Mouse (Mus musculus) retina, postnatal 1 day (tissue): ENCODE results near the gene Krtap4-7.
"Not testable (repeated sequence)": the region's sequence is repeated elsewhere in the genome, so short reads cannot be mapped to it uniquely, and the experiment has no call there.

Experiments used
- DNase-seq: peaks from one replicate; pipeline ENCODE4 v3.0.0-alpha.2; 2012

The Krtap4-7 gene

GRCm38 (mm10) chr11:99643635-99644139 is at the start of gene Krtap4-7:
TSS of gene Krtap4-7 (minus strand) at chr11:99644089.
- not testable (repeated sequence) for DNase-seq

GRCm38 (mm10) chr11:99690463-99690862 is 46.6 kb upstream of the Krtap4-7 start, which contains the start of gene Gm14190:
TSS of gene Gm14190 (minus strand) at chr11:99690740.
- no peak for DNase-seq

DNA sequence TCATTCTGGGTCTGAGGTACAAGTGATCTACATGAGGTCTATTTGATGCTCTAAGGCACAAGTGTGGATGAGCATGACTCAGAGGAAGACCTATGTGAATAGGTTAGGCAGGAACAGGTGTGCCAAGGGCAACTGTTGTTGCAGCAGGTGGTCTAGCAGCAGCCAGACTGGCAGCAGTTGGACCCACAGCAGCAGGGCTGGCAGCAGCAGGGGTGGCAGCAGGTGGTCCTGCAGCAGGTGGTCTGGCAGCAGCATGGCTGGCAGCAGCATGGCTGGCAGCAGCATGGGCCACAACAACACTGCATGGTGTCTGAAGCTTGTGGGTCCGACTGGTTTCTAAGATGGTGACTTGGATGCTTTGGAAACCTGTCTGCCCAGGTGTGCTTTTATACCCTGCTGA is 41.3 kb upstream of the Krtap4-7 start:
- not testable (repeated sequence) for DNase-seq

GRCm38 (mm10) chr11:99683481-99683880 is 39.6 kb upstream of the Krtap4-7 start:
- no peak for DNase-seq

- no peak for DNase-seq
These were observed 22.0 kb upstream of the Krtap4-7 start, which contains the start of gene Krtap4-6 for GRCm38 (mm10) chr11:99665860-99666259. TSS of gene Krtap4-6 (minus strand) at chr11:99665960.

DNA sequence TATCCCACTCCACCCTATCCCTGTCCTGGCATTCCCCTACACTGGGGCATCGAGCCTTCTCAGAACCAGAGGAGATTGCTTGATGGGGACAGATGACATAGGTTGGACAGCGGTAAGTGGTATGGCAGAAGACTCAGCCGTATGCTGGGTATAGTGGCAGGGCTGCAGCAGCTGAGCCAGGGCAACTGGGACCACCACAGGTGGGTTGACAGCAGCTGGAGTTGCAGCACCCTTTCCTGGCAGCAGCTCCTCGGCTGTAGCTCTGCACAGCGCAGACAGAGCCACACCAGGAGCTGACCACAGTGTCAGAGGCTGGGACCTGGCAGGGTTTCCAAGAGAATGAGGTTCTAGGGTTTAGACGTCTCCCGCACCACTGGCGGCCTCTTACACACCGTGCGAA is 18.9 kb upstream of the Krtap4-7 start:
- DNase-seq: no peak

DNA sequence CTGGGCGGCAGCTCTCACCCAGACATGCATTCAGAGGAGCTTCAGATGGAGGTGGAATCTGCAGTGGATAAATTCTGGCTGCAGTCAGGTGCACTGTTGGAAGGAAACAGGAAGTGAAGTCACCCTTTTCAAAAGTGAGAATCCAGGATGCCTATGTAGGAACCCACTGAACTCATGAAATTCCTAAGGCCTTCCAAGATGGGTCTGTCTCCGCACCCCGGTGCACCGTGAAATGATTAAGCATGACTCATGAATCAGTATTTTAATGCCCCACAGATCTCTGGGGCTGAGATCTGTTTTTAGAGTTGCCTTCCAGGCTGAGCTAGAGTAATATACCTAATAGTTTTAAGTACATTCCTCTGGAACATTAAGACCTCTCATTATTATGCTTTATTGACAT is 15.4 kb upstream of the Krtap4-7 start:
- no peak for DNase-seq

GRCm38 (mm10) chr11:99658467-99659010 is 14.7 kb upstream of the Krtap4-7 start, which contains the start of gene Gm11563:
TSS of gene Gm11563 (minus strand) at chr11:99658960.
- not testable (repeated sequence) for DNase-seq

DNA sequence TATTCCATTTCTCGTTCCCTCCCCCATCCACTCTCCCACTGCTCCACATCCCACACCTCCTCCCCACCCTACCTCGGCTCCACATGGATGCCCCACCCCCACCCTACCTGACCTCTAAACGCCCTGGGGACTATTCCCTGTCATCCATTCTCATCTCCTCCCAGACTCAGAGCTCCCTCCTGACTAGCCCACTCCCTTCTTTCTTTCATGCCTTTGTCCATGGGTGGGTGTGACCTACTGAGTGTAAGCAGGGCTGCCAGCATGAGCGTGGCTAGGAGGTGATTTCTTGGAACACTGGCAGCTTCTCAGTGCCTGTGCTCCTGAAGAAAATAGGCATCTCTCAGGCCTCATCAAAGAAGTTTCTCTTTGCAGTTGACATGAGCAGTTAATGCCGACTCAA is 13.2 kb upstream of the Krtap4-7 start:
- no peak for DNase-seq

- no peak for DNase-seq
These were observed 6.2 kb upstream of the Krtap4-7 start, which contains the start of gene Gm11555 for GRCm38 (mm10) chr11:99650136-99650535. TSS of gene Gm11555 (minus strand) at chr11:99650236.

- DNase-seq: no peak
These were observed 2.6 kb upstream of the Krtap4-7 start for GRCm38 (mm10) chr11:99646444-99646843.

DNA sequence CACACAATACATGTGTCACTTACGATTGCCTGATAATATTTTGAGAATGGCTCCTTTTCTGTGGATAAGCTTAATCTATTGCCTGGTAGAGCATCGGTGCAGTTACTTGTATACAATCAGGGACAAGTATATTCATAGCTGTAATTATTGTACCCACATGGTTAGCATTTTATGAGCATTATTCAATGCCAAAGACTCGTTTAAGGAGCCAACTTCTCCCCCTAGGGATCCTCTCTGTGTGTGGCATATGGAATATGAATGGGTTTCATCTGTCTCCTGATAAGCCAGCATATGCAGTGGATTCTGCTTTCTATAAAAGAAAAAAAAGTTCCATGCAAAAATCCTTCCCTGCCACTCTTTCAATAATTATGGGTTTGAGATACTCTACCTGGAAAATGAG is 462 bp upstream of the Krtap4-7 start:
- DNase-seq: no peak

DNA sequence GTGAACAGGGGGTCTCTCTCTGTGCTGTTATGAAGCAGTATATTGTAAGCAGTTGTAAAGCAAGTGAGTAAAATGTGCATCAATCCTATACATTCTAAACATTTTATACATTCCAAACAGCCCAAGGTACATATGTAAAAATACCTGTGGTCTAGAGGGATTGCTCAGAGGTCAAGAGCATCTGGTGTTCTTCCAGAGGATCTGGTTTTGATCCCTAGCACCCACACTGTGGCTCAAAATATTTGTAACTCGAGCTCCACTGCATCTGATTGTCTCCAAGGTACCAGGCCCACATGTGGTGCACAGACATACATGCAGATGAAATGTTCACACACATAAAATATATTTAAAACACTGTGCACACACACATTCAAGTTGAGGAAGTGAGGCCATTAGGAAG is 3.0 kb downstream of the Krtap4-7 start:
- no peak for DNase-seq

GRCm38 (mm10) chr11:99637086-99637485 is 6.8 kb downstream of the Krtap4-7 start:
- DNase-seq: no peak

- DNase-seq: no peak
These were observed 9.2 kb downstream of the Krtap4-7 start, which contains the start of gene Krtap4-2 for GRCm38 (mm10) chr11:99634653-99635134. TSS of gene Krtap4-2 (minus strand) at chr11:99635084.

DNA sequence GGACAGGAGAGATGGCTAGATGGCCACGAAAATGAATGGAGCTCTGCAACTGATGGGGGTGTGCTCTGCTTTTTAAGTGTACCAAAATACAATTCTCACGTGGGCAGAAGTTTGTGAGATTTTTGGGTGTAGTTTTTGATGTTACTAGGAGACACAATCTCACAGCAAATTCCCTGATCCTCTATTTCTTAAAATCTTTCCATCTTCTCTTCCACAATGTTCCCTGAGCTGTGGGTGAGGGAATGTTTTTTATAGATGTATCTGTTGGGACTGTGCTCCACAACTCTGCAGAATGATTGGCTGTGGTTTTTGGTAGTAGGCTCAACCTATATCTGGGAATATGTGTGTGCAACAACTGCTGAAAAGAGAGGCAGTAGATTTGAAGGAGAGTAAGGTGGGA is 10.6 kb downstream of the Krtap4-7 start:
- DNase-seq: no peak

DNA sequence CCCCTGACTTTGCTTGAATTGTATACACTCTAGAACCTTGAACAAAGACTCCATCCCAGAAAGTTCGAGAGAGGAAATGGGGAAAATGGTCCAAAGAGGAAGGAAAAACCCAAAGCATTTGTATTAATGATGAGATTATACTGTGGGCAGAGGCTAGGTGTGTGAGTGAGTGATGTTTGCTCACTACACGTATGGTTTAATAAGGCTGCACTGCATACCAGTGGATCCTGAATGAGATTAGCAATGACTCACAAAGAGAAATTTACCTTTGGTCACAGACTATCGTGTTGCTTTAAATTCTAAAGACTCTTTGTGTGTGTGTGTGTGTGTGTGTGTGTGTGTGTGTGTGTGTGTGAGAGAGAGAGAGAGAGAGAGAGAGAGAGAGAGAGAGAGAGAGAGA is 13.0 kb downstream of the Krtap4-7 start:
- no peak for DNase-seq

DNA sequence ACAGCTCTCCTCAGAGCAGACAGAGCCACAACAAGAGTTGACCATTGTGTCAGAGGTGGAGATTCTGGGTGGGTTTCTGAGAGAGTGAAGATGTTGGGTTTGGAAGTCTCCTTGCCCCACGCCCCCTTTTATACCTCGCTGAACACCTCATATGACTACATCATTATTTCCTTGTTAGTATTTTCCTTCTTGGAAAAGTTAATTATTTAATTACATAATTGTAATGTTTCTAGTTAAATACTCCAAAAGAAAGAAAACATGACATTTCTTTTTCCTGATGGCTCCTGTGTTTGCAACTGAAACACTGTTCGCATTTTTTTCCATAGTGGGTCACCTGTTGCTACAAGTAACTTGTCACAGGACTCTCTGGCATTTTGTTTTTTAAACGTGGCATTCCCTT is 15.8 kb downstream of the Krtap4-7 start, which contains the start of gene Krtap4-1:
Gene Krtap4-1, minus strand, starts transcription at position 101 of the 400 bp plus-strand sequence.
- DNase-seq: no peak

- no peak for DNase-seq
These were observed 23.6 kb downstream of the Krtap4-7 start, which contains the start of gene Gm11562 for GRCm38 (mm10) chr11:99620335-99620734. TSS of gene Gm11562 (minus strand) at chr11:99620435.

DNA sequence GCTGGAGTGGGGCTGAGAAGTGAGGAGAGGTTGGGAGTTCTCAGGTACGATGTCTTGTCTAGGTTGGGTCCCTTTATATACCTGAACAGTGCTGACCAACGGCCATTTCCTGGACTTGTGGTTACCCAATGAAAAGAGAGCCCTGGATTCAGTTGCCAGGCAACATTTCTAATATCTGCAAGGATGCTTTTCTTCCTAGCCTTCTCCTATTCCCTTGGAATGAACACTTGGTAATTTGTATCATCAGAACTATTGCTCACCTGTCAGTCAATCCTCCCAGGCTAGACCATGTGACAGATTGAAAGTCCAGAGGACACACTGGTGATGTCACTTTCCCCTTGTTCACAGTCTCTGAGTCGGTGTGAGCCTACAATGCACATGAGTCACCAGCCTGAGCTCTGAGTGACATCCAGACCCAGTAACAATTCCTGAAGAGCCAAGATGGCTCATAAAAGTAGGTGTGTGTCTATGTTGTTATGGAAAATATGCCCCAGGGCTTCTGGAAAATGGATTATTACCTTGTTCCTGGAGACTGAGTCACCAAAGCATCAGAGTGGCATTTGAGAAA is 29.0 kb downstream of the Krtap4-7 start, which contains the start of gene Krtap2-4:
Gene Krtap2-4, minus strand, starts transcription at position 51 of the 568 bp plus-strand sequence.
- DNase-seq: no peak

- DNase-seq: not testable (repeated sequence)
These were observed 33.8 kb downstream of the Krtap4-7 start, which contains the start of gene Gm11937 for GRCm38 (mm10) chr11:99610089-99610488. TSS of gene Gm11937 (minus strand) at chr11:99610189.

GRCm38 (mm10) chr11:99609126-99609525 is 34.8 kb downstream of the Krtap4-7 start:
- no peak for DNase-seq

- DNase-seq: not testable (repeated sequence)
These were observed 40.7 kb downstream of the Krtap4-7 start, which contains the start of gene Gm11938 for GRCm38 (mm10) chr11:99603208-99603607. TSS of gene Gm11938 (minus strand) at chr11:99603308.

- not testable (repeated sequence) for DNase-seq
These were observed 46.1 kb downstream of the Krtap4-7 start, which contains the start of gene Krtap9-3 for GRCm38 (mm10) chr11:99597742-99598141. TSS of gene Krtap9-3 (minus strand) at chr11:99598105.
